Mouse (Mus musculus) mammary gland, adult 2 months (tissue): ENCODE measurements around the gene Cypt12. TPM values are rescaled to one million over a fixed set of nuclear protein-coding genes. Genes with fewer than 3 reads are reported as not detected.

Source experiments
- polyA plus RNA-seq: library from polyadenylated mRNA; depleted of rRNA; stranded (reverse); fragments of >200 nt; gene quantifications from 2 replicates; pipeline ENCODE4 v1.2.3, GENCODE M21; 2012; ENCODE audit warnings: low replicate concordance; rRNA removed

Gene Cypt12
- polyA plus RNA-seq: not detected in 2 replicates

DNA sequence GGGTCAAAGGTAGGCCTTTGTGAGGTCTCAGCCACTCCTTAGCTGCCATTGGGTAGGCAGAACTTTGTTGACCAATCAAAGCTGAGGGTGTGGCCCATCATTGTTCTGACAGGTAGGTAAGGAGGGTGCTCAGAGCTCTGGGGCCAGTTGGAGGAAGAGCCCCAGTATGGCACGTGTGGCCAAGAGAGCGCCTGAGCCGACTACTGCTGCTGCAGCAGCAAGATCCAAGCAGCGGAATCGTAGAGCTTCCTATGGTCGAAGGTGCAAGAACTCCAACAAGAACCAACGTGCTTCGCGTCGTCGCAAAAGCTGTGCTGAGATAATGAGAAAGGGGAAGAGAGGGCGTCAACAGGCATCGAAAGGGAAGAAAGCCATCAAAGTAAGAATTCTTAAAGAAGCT lies at the start of gene Cypt12:
Cypt12 (plus strand) TSS at position 112 of the 400 bp plus-strand sequence.

